Mouse (Mus musculus) heart, postnatal 36 days (tissue): ENCODE measurements around the gene C2cd2l. TPM values are rescaled to one million over a fixed set of nuclear protein-coding genes. Genes with fewer than 3 reads are reported as not detected.
A peak's percentile ranks its signal among the peaks of the same experiment; 100 is the strongest.
"Not testable (repeated sequence)": the region's sequence is repeated elsewhere in the genome, so short reads cannot be mapped to it uniquely, and the experiment has no call there.

Experiments used
- DNase-seq, 2 experiments: peaks; one replicate each; pipeline ENCODE4 v3.0.0; 2021 to 2022
- intact Hi-C: fragments of 180-260 bp; cut with DNase I; formaldehyde crosslinking; loops from one replicate; pipeline ENCODE4 v1.15.1; 2025
- total RNA-seq, 2 experiments: library from RNA; stranded (reverse); gene quantifications; 2 replicates each; pipeline ENCODE4 v1.2.3; 2021

C2cd2l gene
- total RNA-seq = 10 to 100 TPM; 14.0 to 14.2 TPM

- intact Hi-C loops = loop anchor here (2.0 kb wide), 1 partner anchor 13 kb away; no protein-coding TSS in a partner anchor
- peak; percentile 84 to 89 for DNase-seq
These were observed at the start of gene C2cd2l for GRCm38 (mm10) chr9:44319887-44320798. C2cd2l (minus strand) TSS chr9:44320285.

- no peak for DNase-seq
- intact Hi-C loops = no loop called here
These were observed 44.4 kb upstream of the C2cd2l start for GRCm38 (mm10) chr9:44364480-44364879.

GRCm38 (mm10) chr9:44361931-44362330 is 41.8 kb upstream of the C2cd2l start:
- intact Hi-C loops, DNase-seq: not testable (repeated sequence)

- intact Hi-C loops = no loop called here
These were observed 41.3 kb upstream of the C2cd2l start, which contains the start of gene Vps11 for GRCm38 (mm10) chr9:44361190-44361917. Vps11 (minus strand) TSS chr9:44361670.

GRCm38 (mm10) chr9:44357207-44357606 is 37.1 kb upstream of the C2cd2l start:
- DNase-seq = no peak
- intact Hi-C loops = loop anchor here (5.0 kb wide), 1 partner anchor 110 kb away; no protein-coding TSS in a partner anchor

More at GRCm38 (mm10) chr9:44361190-44361917, 41.3 kb upstream of the C2cd2l start, which contains the start of gene Vps11:
- DNase-seq = peak; percentile 94 to 95

- no peak for DNase-seq
- intact Hi-C loops = no loop called here
These were observed 33.1 kb upstream of the C2cd2l start for GRCm38 (mm10) chr9:44353142-44353541.

GRCm38 (mm10) chr9:44352337-44352736 is 32.3 kb upstream of the C2cd2l start:
- intact Hi-C loops = no loop called here
- DNase-seq = no peak

GRCm38 (mm10) chr9:44351396-44351795 is 31.3 kb upstream of the C2cd2l start:
- intact Hi-C loops = no loop called here
- DNase-seq = no peak

- no peak for DNase-seq
- intact Hi-C loops = no loop called here
These were observed 28.5 kb upstream of the C2cd2l start for GRCm38 (mm10) chr9:44348546-44348945.

- intact Hi-C loops = no loop called here
- no peak for DNase-seq
These were observed 27.5 kb upstream of the C2cd2l start for GRCm38 (mm10) chr9:44347621-44348020.

- DNase-seq = no peak
- intact Hi-C loops = no loop called here
These were observed 27.1 kb upstream of the C2cd2l start for GRCm38 (mm10) chr9:44347166-44347565.

- no peak for DNase-seq
- intact Hi-C loops = no loop called here
These were observed 25.7 kb upstream of the C2cd2l start for GRCm38 (mm10) chr9:44345570-44346433.

GRCm38 (mm10) chr9:44343781-44344421 is 23.8 kb upstream of the C2cd2l start, which contains the start of gene Hmbs:
Hmbs (minus strand) TSS chr9:44344228.
- peak; percentile 94 to 97 for DNase-seq
- intact Hi-C loops = loop anchor here (5.0 kb wide), 1 partner anchor 37 kb away; the partner anchor contains the start of gene Hinfp

- DNase-seq = peak in 1 of 2 experiments; percentile 48
- intact Hi-C loops = loop anchor here (5.0 kb wide), 1 partner anchor 36 kb away; the partner anchor contains the start of gene Hinfp
These were observed 23.2 kb upstream of the C2cd2l start for GRCm38 (mm10) chr9:44343290-44343689.

- intact Hi-C loops = loop anchor here (5.0 kb wide), 1 partner anchor 35 kb away; the partner anchor contains the start of gene Hinfp
- DNase-seq = no peak
These were observed 22.5 kb upstream of the C2cd2l start for GRCm38 (mm10) chr9:44342605-44343004.

- no peak for DNase-seq
- intact Hi-C loops = loop anchor here (5.0 kb wide), 1 partner anchor 35 kb away; the partner anchor contains the start of gene Hinfp
These were observed 22.1 kb upstream of the C2cd2l start for GRCm38 (mm10) chr9:44342173-44342572.

- no peak for DNase-seq
- intact Hi-C loops = loop anchor here (5.0 kb wide), 1 partner anchor 34 kb away; the partner anchor contains the start of gene Hinfp
These were observed 21.4 kb upstream of the C2cd2l start for GRCm38 (mm10) chr9:44341487-44341886.

GRCm38 (mm10) chr9:44338574-44338973 is 18.5 kb upstream of the C2cd2l start:
- intact Hi-C loops = loop anchor here (5.0 kb wide), 1 partner anchor 46 kb away; no protein-coding TSS in a partner anchor
- no peak for DNase-seq
